ENCODE assay signal across 18 mouse cellular contexts in genomic region chr10:88645448-88645847, GRCm38 (mm10). TPM values are rescaled to one million over a fixed set of nuclear protein-coding genes. Genes with fewer than 3 reads are reported as not detected.
A peak's percentile ranks its signal among the peaks of the same experiment; 100 is the strongest.
DNase-seq lines count a peak whose midpoint lies in the region; ATAC-seq and TF ChIP-seq lines count a peak whose summit lies in the region.
"Had no signal": no experiment of that assay in that cellular context is flagged by ENCODE, and none has a peak within 500 bp of the region (broad histone marks: within the 10 kb centered on the region; RNA-seq: fewer than 3 reads in every experiment).

No protein-coding gene starts in this region.

- TF ChIP-seq CTCF in kidney, postnatal 0 days (IDR thresholded peaks at IDR 0.05; ENCODE audit: low read depth) = no peak

- H3K9me3 ChIP-seq in heart, embryonic 13.5 days = no peaks in the 10 kb centered on the region
- no peaks in the 10 kb centered on the region for H3K9me3 ChIP-seq in kidney, postnatal 0 days (replicated peaks; ENCODE audit: low read length)
- H3K9me3 ChIP-seq: hindbrain, embryonic 13.5 days; midbrain, embryonic 15.5 days had no signal

- H3K36me3 ChIP-seq in heart, embryonic 13.5 days = no peaks in the 10 kb centered on the region
- H3K36me3 ChIP-seq in kidney, postnatal 0 days (ENCODE audit: insufficient read depth, low read length) = no peaks in the 10 kb centered on the region
- H3K36me3 ChIP-seq: embryonic facial prominence, embryonic 10.5 days; hindbrain, embryonic 13.5 days; midbrain, embryonic 15.5 days had no signal

- H3K27ac ChIP-seq in heart, embryonic 13.5 days (replicated peaks) = peak overlapping the region; percentile 79
- no peak overlapping the region for H3K27ac ChIP-seq in kidney, postnatal 0 days
- H3K27ac ChIP-seq: embryonic facial prominence, embryonic 10.5 days; hindbrain, embryonic 13.5 days; macrophage; midbrain, embryonic 15.5 days had no signal

- peak; percentile 17 for DNase-seq in adrenal gland, adult 2 months
- DNase-seq in adrenal gland, postnatal 25 days = no peak
- DNase-seq in gastrocnemius, postnatal 14 days = peak; percentile 53
- DNase-seq in kidney, postnatal 0 days (ENCODE audit: low spot score) = peak; percentile 40
- no peak for DNase-seq in ovary, adult 18-20 months (ENCODE audit: low spot score)
- no peak for DNase-seq in cerebellum, postnatal 10 days
- DNase-seq in urinary bladder, postnatal 25 days (ENCODE audit: low spot score) = no peak
- DNase-seq: cerebellum, adult 2 months; lung, adult 18-20 months; spleen, adult 18-20 months had no signal

- no peak overlapping the region for H3K4me3 ChIP-seq in heart, embryonic 13.5 days
- no peak overlapping the region for H3K4me3 ChIP-seq in kidney, postnatal 0 days (replicated peaks; ENCODE audit: low read depth, low read length)
- H3K4me3 ChIP-seq: embryonic facial prominence, embryonic 10.5 days; hindbrain, embryonic 13.5 days; midbrain, embryonic 15.5 days had no signal

- H3K4me2 ChIP-seq in heart, embryonic 13.5 days = no peak overlapping the region
- H3K4me2 ChIP-seq in kidney, postnatal 0 days (ENCODE audit: low read length) = no peak overlapping the region
- H3K4me2 ChIP-seq: hindbrain, embryonic 13.5 days; midbrain, embryonic 15.5 days had no signal

- 8% methylated on average over 5 of the region's 5 CpGs for WGBS in heart, embryonic 13.5 days
- 7% methylated on average over 5 of the region's 5 CpGs for WGBS in kidney, postnatal 0 days

- ATAC-seq in heart, embryonic 13.5 days (ENCODE audit: extremely low read depth, insufficient number of reproducible peaks, low FRiP score, low TSS enrichment) = 0 out of 2 replicates have a peak, but pooled peaks have one; percentile 37
- ATAC-seq in kidney, postnatal 0 days (replicated peaks; ENCODE audit: low FRiP score, low read depth) = no peak
- ATAC-seq: midbrain, embryonic 15.5 days had no signal

- H3K4me1 ChIP-seq in heart, embryonic 13.5 days = peaks cover 11% of the 10 kb centered on the region
- no peaks in the 10 kb centered on the region for H3K4me1 ChIP-seq in kidney, postnatal 0 days (replicated peaks; ENCODE audit: insufficient read depth, low read length)
- H3K4me1 ChIP-seq: embryonic facial prominence, embryonic 10.5 days; hindbrain, embryonic 13.5 days; midbrain, embryonic 15.5 days had no signal

- H3K9ac ChIP-seq in heart, embryonic 13.5 days = no peak overlapping the region
- H3K9ac ChIP-seq in kidney, postnatal 0 days (ENCODE audit: low read depth, low read length) = no peak overlapping the region
- H3K9ac ChIP-seq: hindbrain, embryonic 13.5 days; midbrain, embryonic 15.5 days had no signal

- intact Hi-C loops in gastrocnemius, postnatal 14 days (cut with DNase I; ENCODE audit: low total_unique reads) = no loop called here

- H3K27me3 ChIP-seq in heart, embryonic 13.5 days (replicated peaks) = 0 out of 2 replicates have a peak, but pooled peaks cover 2% of the 10 kb centered on the region
- no peaks in the 10 kb centered on the region for H3K27me3 ChIP-seq in kidney, postnatal 0 days (ENCODE audit: insufficient read depth, low read length)
- H3K27me3 ChIP-seq: CH12.LX; hindbrain, embryonic 13.5 days; midbrain, embryonic 15.5 days had no signal

RNA-seq across cellular contexts. Expression of gene Spic, which starts 39.4 kb away (rescaled TPM):
- total RNA-seq in adrenal gland, adult 2 months (2021) = under 1 TPM; 0.28 to 0.78 TPM
- polyA plus RNA-seq in adrenal gland, adult 2 months (2012; rRNA removed) = 0.09 and 0.21 TPM in 2 replicates
- total RNA-seq in adrenal gland, postnatal 25 days (2021) = 2.4 and 2.5 TPM in 2 replicates
- total RNA-seq in gastrocnemius, postnatal 14 days (2021) = not detected
- polyA plus RNA-seq in heart, embryonic 13.5 days (2015; fragmentation: Nextera tagmentation; extraction: Ambion mirVana) = 0.08 and 0.42 TPM in 2 replicates
- polyA plus RNA-seq in kidney, postnatal 0 days (2015; fragmentation: Nextera tagmentation; extraction: Ambion mirVana) = 0.71 and 1.0 TPM in 2 replicates
- total RNA-seq: left cerebral cortex, adult 18-20 months had no signal
- polyA plus RNA-seq: embryonic facial prominence, embryonic 10.5 days; frontal cortex, adult 2 months; midbrain, embryonic 15.5 days had no signal

RNA-seq across cellular contexts. Expression of gene Mybpc1, which starts 40.5 kb away (rescaled TPM):
- 1 to 10 TPM in 1 of 2 experiments, under 1 TPM in 1; 0.12 to 1.1 TPM for total RNA-seq in adrenal gland, adult 2 months (2021)
- 0.15 and 0.40 TPM in 2 replicates for polyA plus RNA-seq in adrenal gland, adult 2 months (2012; rRNA removed)
- total RNA-seq in adrenal gland, postnatal 25 days (2021) = 1.0 and 1.4 TPM in 2 replicates
- 1,000 to 10,000 TPM; 1,223 to 1,292 TPM for total RNA-seq in gastrocnemius, postnatal 14 days (2021)
- polyA plus RNA-seq in heart, embryonic 13.5 days (2015; fragmentation: Nextera tagmentation; extraction: Ambion mirVana) = 2.0 and 3.4 TPM in 2 replicates
- polyA plus RNA-seq in kidney, postnatal 0 days (2015; fragmentation: Nextera tagmentation; extraction: Ambion mirVana) = 1.2 and 1.5 TPM in 2 replicates
- total RNA-seq: CH12.LX had no signal
- polyA plus RNA-seq: macrophage had no signal

Comparison
In these comparisons a context has a peak if more than half of its experiments do, and no peak if none do; other contexts are left out.
1. DNase-seq: peak in adrenal gland, adult 2 months (single experiment), gastrocnemius, postnatal 14 days (single experiment) and kidney, postnatal 0 days (single experiment); none in adrenal gland, postnatal 25 days (single experiment), ovary, adult 18-20 months (single experiment), cerebellum, postnatal 10 days (0 of 2) and urinary bladder, postnatal 25 days (single experiment).
2. RNA of gene Mybpc1, which starts 40.5 kb away (total RNA-seq): 1,223 to 1,292 TPM in gastrocnemius, postnatal 14 days; 1.0 to 1.4 TPM in adrenal gland, postnatal 25 days and 0.12 to 1.1 TPM in adrenal gland, adult 2 months; every median in the first group is over 100 times any median in the second.